Mouse (Mus musculus) embryo, embryonic 10 days (tissue): ENCODE results near the gene Ssh3.
"Not testable (repeated sequence)": the region's sequence is repeated elsewhere in the genome, so short reads cannot be mapped to it uniquely, and the experiment has no call there.

Experiments used
- DNase-seq: peaks from one replicate; pipeline ENCODE4 v3.0.0-alpha.2; 2015; ENCODE audit warnings: low spot score

Ssh3 gene

DNA sequence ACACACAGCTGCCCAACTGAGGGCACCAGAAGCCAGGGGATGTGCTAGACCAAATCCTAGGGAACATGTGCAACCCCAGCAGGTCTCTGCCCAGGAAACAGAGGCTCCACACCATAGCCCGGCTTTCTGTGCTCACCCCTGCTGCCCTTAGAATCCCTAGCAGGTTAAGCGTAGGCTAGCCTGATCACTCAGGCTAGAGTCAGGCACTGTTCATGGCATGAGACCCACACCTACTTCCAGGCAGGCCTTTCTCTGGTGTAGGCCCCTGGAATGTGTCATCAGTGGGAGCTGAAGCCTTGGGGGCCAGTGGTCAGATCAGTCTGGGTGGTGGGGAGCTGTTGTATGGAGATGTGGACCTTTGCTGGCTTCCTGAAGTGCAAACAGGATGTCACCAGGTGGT lies 27.6 kb upstream of the Ssh3 start:
- DNase-seq: no peak

DNA sequence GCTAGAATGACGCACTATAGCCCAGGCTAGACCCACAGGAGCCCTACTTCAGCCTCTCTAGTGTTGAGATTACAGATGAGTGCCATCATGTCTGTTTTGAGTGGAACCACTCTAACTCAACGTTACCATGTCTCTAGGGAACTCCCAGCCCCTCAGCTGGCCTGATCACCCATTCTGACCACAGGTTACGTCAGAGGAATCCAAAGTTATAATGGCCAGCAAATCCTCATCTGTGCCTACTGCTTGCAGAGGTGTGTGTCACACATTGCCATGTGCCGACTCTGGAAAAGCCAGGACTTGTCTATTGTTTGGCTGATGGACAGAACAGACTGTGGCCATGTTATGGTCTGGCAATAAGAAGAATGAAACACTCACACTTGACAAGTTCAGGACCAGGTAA lies 26.4 kb upstream of the Ssh3 start:
- DNase-seq: no peak

- no peak for DNase-seq
These were observed 25.6 kb upstream of the Ssh3 start for GRCm38 (mm10) chr19:4294381-4295097.

- DNase-seq: no peak
These were observed 22.2 kb upstream of the Ssh3 start for GRCm38 (mm10) chr19:4291161-4291560.

- DNase-seq: no peak
These were observed 21.8 kb upstream of the Ssh3 start for GRCm38 (mm10) chr19:4290749-4291148.

DNA sequence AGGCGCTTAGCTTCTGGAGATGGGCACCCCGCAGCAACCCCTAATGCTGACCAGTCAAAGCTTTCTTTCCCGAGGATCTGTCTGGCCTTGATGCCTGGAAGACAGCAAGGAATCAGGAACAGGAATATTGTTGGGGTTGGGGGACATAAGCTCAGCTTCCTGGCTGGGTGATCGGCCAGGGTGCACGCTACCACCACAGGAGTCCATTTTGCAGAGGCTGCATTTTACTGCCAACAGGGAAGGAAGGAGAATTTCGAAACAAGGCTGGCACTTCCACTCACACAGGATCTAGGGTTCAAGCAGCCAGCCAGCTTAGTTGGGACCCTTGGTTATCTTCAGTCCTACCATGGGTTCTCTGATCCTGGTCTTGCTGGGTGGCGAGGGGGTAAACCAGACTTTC lies 14.7 kb upstream of the Ssh3 start:
- no peak for DNase-seq

GRCm38 (mm10) chr19:4282898-4283553 lies 14.0 kb upstream of the Ssh3 start, which contains the start of gene Ankrd13d:
Ankrd13d (minus strand) TSS chr19:4283137.
- DNase-seq: peak; percentile 93

DNA sequence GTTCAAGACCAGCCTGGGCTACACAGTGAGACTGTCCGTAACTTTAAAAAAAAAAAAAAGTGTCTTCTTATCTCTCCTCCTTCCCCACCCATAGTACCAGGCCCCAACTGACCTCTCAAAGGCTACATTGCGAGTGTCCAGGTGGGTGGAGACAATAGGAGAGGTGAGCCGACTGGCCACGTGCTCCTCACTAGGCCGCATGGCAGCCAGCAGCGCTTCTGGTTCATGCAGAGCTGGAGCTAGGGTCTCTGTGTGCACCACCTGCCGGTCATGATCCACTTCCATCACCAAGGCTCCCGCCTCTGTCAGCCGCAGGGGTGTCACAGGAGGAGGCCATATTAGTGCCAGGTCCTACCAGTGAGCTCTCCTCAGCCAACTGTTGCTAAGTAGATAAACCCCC lies 11.4 kb upstream of the Ssh3 start:
- no peak for DNase-seq

- DNase-seq: no peak
These were observed 10.5 kb upstream of the Ssh3 start for GRCm38 (mm10) chr19:4279487-4279886.

DNA sequence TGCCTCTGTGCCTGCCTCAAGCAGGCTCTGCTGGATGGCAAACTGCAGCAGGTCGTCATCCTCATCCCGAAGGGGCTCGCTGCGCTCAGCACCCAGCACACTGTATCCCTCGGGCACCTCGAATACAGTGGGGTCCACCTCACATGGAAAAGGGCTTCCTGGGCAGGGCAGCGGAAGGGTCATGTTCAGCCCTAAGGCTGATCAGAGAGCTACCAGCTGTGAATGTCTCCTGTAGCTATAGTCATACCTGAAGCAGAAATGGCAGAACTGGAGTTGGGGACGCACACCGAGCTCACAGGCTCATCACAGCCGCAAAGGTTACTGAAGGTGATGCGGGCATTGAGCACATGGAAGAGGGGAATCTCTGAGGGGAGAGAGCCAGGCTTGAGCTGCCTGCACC lies 2.0 kb upstream of the Ssh3 start:
- DNase-seq: no peak

GRCm38 (mm10) chr19:4270187-4270586 lies 1.2 kb upstream of the Ssh3 start:
- no peak for DNase-seq

- no peak for DNase-seq
These were observed 3.0 kb downstream of the Ssh3 start for GRCm38 (mm10) chr19:4265956-4266355.

DNA sequence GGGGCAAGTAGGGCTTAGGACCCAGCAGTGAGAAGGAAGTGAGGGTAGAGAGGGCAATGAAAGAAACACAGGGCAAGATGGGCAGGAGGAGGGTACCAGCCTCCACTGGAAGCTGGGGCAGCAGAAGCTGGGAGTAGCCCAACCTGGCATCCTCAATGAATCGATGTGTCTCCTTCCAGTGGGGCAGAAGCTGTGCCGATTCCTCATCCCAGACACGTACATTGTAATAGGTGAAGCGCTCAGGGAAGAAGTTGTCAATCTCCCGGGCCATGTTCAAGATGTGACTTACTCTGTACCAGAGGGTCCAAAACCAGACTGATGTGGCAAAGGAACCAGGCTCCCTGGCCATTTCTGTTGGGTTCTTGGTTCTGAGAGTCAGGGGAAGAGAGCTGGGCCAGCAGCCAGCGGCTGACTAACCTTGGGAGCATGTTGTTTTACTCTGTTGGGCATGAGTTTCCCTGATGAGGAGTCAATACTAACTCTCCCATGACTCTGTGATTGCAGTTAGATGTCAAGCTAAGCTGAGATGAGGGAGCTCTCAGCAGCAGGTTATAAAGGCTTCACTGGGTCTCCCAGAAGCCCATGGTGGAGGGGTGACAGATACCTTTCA lies 4.7 kb downstream of the Ssh3 start:
- no peak for DNase-seq

DNA sequence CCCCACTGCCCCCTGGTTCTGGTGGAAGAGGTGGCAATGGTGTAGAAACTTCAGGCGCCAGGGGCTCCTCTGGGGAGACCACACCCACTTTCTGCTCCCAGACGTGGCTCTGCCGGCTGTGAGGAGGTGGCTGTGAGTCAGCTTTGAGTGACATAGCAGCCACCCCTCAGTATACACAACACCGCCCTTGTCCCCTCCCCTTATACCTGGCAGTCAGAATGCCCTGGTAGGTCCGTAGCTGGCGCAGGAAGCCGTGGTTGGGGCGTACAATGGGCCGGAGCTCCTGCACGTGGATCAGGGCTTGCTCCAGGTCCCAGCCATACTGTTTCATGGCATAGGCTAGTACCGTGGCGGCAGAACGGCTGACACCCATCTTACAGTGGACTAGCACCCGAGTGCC lies 5.3 kb downstream of the Ssh3 start:
- no peak for DNase-seq

GRCm38 (mm10) chr19:4262756-4263155 lies 6.2 kb downstream of the Ssh3 start:
- DNase-seq: no peak

DNA sequence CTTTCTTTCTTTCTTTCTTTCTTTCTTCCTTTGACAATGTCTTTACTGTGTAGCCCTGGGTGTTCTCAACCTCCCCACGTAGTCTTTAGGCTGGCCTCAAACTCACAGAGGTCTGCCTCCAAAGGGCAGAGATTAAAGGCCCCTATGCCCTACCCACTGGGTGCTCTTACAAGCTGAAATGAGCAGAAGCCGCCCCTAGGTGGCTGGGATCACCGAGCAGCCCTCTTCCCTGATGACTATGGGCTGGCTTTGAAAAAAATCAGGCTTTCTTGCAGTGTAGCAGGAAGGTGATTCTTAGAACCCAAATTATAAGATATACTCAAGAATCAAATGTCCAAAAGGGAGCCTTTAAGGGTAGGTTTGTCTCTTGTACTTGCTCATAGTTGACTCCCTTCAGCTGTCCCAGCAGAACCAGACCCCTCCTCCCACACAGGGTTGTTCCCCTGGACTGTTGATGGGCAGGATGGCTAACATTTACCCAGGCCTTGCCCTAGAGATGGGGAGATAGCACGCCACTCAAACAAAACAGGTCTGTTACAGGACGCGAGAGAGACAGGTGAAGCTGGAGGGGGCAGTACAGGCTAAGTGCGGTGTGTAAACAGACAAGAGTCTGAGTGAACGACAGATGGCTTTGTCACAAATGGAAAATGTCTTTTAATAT lies 7.8 kb downstream of the Ssh3 start:
- no peak for DNase-seq

DNA sequence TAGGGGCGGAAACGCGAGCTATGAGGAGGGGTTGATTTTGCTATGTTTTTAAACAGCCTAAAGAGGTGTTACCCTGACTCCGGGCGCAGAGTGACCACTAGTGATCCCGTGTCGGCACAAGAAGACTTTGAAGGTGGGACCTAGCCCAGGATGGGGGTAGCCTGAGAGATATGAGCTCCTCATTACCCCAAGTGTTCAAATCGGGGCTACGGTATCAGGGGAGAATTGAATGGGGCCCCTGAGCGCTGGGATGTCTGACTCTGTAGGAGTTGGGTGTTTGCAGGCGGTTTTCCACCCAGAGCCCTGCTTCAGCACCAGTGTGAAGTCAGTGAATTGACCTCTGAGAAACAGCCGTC lies 11.1 kb downstream of the Ssh3 start:
- no peak for DNase-seq

GRCm38 (mm10) chr19:4257216-4257896 lies 11.6 kb downstream of the Ssh3 start:
- peak; percentile 100 for DNase-seq

DNA sequence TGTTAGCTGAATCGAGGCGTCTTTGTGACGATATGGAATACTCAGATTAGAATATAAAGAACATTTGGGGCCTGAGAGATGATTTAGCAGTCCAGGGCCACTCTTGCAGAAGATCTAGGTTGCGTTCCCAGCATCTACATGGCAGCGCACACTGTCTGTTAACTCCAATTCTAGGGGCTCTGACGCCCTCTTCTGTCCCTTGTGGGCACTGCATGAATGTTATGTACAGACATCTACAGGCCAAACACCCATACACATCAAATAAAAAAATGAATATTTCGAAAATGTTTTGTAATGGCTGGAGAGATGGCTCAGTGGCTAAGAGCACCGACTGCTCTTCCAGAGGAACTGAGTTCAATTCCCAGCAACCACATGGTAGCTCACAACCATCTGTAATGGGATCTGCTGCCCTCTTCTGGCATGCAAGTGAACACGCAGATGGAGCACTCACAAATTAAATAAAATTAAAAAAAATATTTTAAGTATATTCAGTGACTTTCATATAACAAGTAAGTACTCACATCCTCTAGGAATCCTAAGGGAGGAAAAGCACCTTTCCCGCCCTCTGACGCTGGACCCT lies 13.3 kb downstream of the Ssh3 start:
- no peak for DNase-seq

GRCm38 (mm10) chr19:4254230-4254629 lies 14.8 kb downstream of the Ssh3 start:
- no peak for DNase-seq

- DNase-seq: not testable (repeated sequence)
These were observed 20.3 kb downstream of the Ssh3 start for GRCm38 (mm10) chr19:4248683-4249082.

DNA sequence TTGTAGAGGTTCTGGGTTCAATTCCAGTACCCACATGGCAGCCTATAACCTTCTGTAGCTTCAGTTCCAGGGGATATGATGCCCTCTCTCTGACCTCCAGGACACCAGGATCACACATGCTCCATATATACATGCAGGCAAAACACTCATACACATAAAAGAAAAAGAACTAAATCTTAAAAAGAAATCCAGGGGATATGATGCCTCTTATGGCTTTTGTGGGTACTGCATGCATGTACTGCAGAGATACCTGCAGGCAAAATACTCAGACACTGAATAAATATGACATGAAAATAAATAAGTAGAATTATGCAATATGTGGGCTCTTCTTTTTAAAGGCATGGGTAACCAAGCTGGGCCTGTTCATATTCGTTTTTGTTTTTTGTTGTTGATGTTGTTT lies 22.0 kb downstream of the Ssh3 start:
- DNase-seq: no peak
